Mouse (Mus musculus): ENCODE results near the gene Traf5. TPM values are rescaled to one million over a fixed set of nuclear protein-coding genes. Genes with fewer than 3 reads are reported as not detected.

Gene Traf5
- polyA plus RNA-seq, 1 experiment from 2014 or later = 25.2 TPM

- 79% methylated on average over 3 of the region's 3 CpGs for WGBS
- peak overlapping the region; percentile 14; the same call in 1 of the 2 replicates for H3K27ac ChIP-seq (ENCODE audit: low read length)
- H3K9me3 ChIP-seq (ENCODE audit: low read length) = no peaks in the 10 kb centered on the region
- no peak overlapping the region for H3K4me3 ChIP-seq (ENCODE audit: low read length)
- H3K9ac ChIP-seq (replicated peaks; ENCODE audit: low read length) = 0 out of 2 replicates have a peak overlapping the region, but pooled peaks have one; percentile 24
- H3K36me3 ChIP-seq (ENCODE audit: insufficient read depth, low read length) = no peaks in the 10 kb centered on the region
- no peak for ATAC-seq (ENCODE audit: low FRiP score, low TSS enrichment)
- no peak overlapping the region for H3K4me2 ChIP-seq (replicated peaks; ENCODE audit: low read depth, low read length)
- H3K27me3 ChIP-seq (ENCODE audit: insufficient read depth, low read length) = no peaks in the 10 kb centered on the region
- H3K4me1 ChIP-seq (ENCODE audit: insufficient read depth, low read length) = peaks cover 12% of the 10 kb centered on the region
Observed at GRCm38 (mm10) chr1:191963413-191963812, 128.9 kb downstream of the Traf5 start.

DNA sequence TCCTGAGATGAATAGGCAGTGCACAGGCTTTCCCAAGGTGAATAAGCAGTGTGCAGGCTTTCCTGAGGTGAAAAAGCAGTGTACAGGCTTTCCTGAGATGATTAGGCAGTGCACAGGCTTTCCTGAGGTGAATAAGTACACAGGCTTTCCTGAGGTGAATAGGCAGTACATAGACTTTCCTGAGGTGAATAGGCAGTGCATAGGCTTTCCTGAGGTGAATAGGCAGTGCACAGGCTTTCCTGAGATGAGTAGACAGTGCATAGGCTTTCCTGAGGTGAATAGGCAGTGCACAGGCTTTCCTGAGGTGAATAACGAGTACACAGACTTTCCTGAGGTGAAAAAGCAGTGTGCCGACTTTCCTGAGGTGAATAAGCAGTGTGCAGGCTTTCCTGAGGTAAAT is 131.4 kb downstream of the Traf5 start:
- H3K9me3 ChIP-seq (ENCODE audit: low read length) = no peaks in the 10 kb centered on the region
- H3K4me2 ChIP-seq (replicated peaks; ENCODE audit: low read depth, low read length) = no peak overlapping the region
- no peak overlapping the region for H3K27ac ChIP-seq (ENCODE audit: low read length)
- H3K36me3 ChIP-seq (ENCODE audit: insufficient read depth, low read length) = no peaks in the 10 kb centered on the region
- H3K9ac ChIP-seq (replicated peaks; ENCODE audit: low read length) = no peak overlapping the region
- H3K4me3 ChIP-seq (ENCODE audit: low read length) = no peak overlapping the region
- no peak for ATAC-seq (ENCODE audit: low FRiP score, low TSS enrichment)
- H3K27me3 ChIP-seq (ENCODE audit: insufficient read depth, low read length) = no peaks in the 10 kb centered on the region
- WGBS = 73% methylated on average over 2 of the region's 2 CpGs
- peaks cover 17% of the 10 kb centered on the region for H3K4me1 ChIP-seq (ENCODE audit: insufficient read depth, low read length)

- Histone ChIP-seq H3K27ac (ENCODE audit: low read length) (peak overlapping the region; percentile 58), H3K9ac (replicated peaks; ENCODE audit: low read length) (no peak overlapping the region), H3K9me3 (ENCODE audit: low read length) (no peaks in the 10 kb centered on the region), H3K27me3 (ENCODE audit: insufficient read depth, low read length) (no peaks in the 10 kb centered on the region), H3K4me1 (ENCODE audit: insufficient read depth, low read length) (peaks cover 5% of the 10 kb centered on the region), H3K4me3 (ENCODE audit: low read length) (no peak overlapping the region), H3K4me2 (replicated peaks; ENCODE audit: low read depth, low read length) (no peak overlapping the region), H3K36me3 (ENCODE audit: insufficient read depth, low read length) (no peaks in the 10 kb centered on the region)
- WGBS = 59% methylated on average over 3 of the region's 3 CpGs
- no peak for ATAC-seq (ENCODE audit: low FRiP score, low TSS enrichment)
Observed at GRCm38 (mm10) chr1:191957321-191957720, 135.0 kb downstream of the Traf5 start.

DNA sequence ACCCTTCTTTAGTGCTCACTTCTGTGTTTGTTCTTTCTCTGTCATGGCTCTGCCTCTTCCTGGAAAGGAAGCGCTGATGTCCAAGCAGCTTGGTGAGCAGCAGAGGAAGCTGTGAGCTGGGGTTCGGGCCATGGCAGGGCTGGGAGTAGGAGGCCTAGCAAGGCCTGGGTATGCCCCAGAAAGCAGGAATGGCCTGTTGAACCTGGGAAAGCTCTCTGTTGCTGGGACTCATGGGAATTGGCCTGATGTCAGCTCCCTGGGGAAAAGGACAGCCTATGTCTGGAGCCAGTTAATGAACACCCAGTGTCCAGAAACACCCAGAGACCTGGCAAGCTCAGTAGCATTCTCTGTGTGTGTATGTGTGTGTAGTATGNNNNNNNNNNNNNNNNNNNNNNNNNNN is 135.5 kb downstream of the Traf5 start:
- H3K4me3 ChIP-seq (ENCODE audit: low read length) = no peak overlapping the region
- H3K9ac ChIP-seq (replicated peaks; ENCODE audit: low read length) = 0 out of 2 replicates have a peak overlapping the region, but pooled peaks have one; percentile 35
- H3K4me2 ChIP-seq (replicated peaks; ENCODE audit: low read depth, low read length) = 0 out of 2 replicates have a peak overlapping the region, but pooled peaks have one; percentile 19
- WGBS = 80% methylated on average over 2 of the region's 2 CpGs
- H3K27me3 ChIP-seq (ENCODE audit: insufficient read depth, low read length) = no peaks in the 10 kb centered on the region
- H3K9me3 ChIP-seq (ENCODE audit: low read length) = no peaks in the 10 kb centered on the region
- ATAC-seq (ENCODE audit: low FRiP score, low TSS enrichment) = peak; percentile 76
- no peaks in the 10 kb centered on the region for H3K36me3 ChIP-seq (ENCODE audit: insufficient read depth, low read length)
- H3K27ac ChIP-seq (ENCODE audit: low read length) = peak overlapping the region; percentile 83
- peaks cover 5% of the 10 kb centered on the region for H3K4me1 ChIP-seq (ENCODE audit: insufficient read depth, low read length)

DNA sequence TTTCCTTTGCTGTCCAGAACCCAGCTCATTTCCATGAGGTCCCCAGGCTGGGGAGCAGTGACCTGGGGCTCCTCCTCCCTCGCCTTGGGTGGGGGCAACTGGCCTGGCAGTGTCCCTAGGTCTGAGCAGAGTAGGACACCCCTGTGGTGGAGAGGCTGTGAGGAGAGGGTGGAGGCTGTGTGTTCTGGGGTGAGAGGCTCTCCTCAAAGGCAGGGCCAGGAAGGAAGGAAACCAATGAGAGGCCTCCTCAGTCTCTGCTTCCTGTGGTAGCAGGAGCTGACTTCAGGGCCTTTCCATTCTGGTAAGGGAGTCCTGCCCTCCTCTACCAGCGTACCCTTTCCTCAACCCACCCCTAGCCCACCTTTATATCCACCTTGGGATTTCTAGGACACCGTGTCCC is 136.1 kb downstream of the Traf5 start:
- peak; percentile 72; the same call in 1 of the 2 replicates for ATAC-seq (ENCODE audit: low FRiP score, low TSS enrichment)
- 0 out of 2 replicates have a peak overlapping the region, but pooled peaks have one; percentile 19 for H3K4me2 ChIP-seq (replicated peaks; ENCODE audit: low read depth, low read length)

DNA sequence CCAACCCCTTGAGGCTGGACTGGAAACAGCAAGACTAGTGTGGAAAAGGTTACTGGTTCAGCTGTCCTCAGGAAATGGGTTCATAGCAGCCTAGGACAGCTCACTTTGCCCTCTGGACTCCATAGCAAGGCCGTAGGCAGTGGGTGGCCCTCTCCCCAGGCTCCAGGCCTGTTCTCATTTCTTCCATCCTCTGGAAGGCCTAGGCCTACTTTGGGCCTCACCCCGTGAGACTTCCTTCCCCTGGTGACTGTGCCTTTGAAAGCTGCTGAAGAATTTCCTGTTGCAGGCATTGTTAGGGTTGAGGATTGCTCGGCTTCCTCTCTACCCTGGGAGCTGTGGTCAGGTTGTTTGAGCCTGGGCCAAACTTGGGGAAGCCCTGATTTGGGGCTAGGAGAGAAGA is 137.3 kb downstream of the Traf5 start:
- Histone ChIP-seq H3K9me3 (ENCODE audit: low read length) (no peaks in the 10 kb centered on the region), H3K4me3 (ENCODE audit: low read length) (no peak overlapping the region), H3K9ac (replicated peaks; ENCODE audit: low read length) (no peak overlapping the region), H3K36me3 (ENCODE audit: insufficient read depth, low read length) (no peaks in the 10 kb centered on the region), H3K27me3 (ENCODE audit: insufficient read depth, low read length) (no peaks in the 10 kb centered on the region), H3K4me1 (ENCODE audit: insufficient read depth, low read length) (peaks cover 5% of the 10 kb centered on the region), H3K27ac (ENCODE audit: low read length) (peak overlapping the region; percentile 83), H3K4me2 (replicated peaks; ENCODE audit: low read depth, low read length) (no peak overlapping the region)
- peak; percentile 32; the same call in 1 of the 2 replicates for ATAC-seq (ENCODE audit: low FRiP score, low TSS enrichment)
- 45% methylated on average over 3 of the region's 3 CpGs for WGBS

More for the DNA sequence above, 136.1 kb downstream of the Traf5 start:
- no peaks in the 10 kb centered on the region for H3K9me3 ChIP-seq (ENCODE audit: low read length)
- WGBS = 69% methylated on average over 3 of the region's 3 CpGs
- H3K9ac ChIP-seq (replicated peaks; ENCODE audit: low read length) = 0 out of 2 replicates have a peak overlapping the region, but pooled peaks have one; percentile 17
- H3K4me3 ChIP-seq (ENCODE audit: low read length) = no peak overlapping the region
- no peaks in the 10 kb centered on the region for H3K36me3 ChIP-seq (ENCODE audit: insufficient read depth, low read length)
- H3K27me3 ChIP-seq (ENCODE audit: insufficient read depth, low read length) = no peaks in the 10 kb centered on the region
- H3K27ac ChIP-seq (ENCODE audit: low read length) = peak overlapping the region; percentile 83
- H3K4me1 ChIP-seq (ENCODE audit: insufficient read depth, low read length) = peaks cover 5% of the 10 kb centered on the region

DNA sequence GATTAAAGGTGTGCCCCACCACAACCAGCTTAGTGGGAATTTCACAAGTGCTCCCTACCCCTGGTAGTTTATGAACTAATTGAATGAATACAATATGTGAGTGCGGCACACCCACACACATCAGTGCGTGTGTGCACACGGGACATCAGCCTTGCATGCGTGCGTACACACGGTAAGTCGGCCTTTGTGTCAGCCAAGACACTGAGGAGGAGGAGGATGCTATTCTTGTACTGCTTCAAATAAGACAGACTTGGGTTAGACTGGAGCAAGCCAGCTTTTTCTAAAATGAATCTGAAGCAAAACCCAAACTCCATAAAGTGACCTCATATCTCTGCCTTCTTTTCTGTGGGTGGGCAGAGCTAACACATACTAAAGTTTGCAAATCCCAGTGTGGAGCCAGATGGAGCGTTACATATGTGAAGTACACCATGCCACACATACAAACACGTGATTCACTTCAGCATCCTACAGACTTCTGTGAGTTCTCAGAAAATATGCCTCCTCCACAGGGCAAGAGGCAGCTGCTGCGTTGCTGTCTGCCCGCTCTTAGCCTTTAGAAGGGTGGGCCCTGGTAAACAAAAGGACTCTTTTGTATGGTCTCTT is 139.5 kb downstream of the Traf5 start:
- Histone ChIP-seq H3K36me3 (ENCODE audit: insufficient read depth, low read length) (no peaks in the 10 kb centered on the region), H3K4me3 (ENCODE audit: low read length) (no peak overlapping the region), H3K4me2 (replicated peaks; ENCODE audit: low read depth, low read length) (no peak overlapping the region), H3K27me3 (ENCODE audit: insufficient read depth, low read length) (no peaks in the 10 kb centered on the region), H3K9me3 (ENCODE audit: low read length) (no peaks in the 10 kb centered on the region), H3K9ac (replicated peaks; ENCODE audit: low read length) (no peak overlapping the region), H3K27ac (ENCODE audit: low read length) (no peak overlapping the region), H3K4me1 (ENCODE audit: insufficient read depth, low read length) (peaks cover 5% of the 10 kb centered on the region)
- 90% methylated on average over 11 of the region's 11 CpGs for WGBS
- no peak for ATAC-seq (ENCODE audit: low FRiP score, low TSS enrichment)

DNA sequence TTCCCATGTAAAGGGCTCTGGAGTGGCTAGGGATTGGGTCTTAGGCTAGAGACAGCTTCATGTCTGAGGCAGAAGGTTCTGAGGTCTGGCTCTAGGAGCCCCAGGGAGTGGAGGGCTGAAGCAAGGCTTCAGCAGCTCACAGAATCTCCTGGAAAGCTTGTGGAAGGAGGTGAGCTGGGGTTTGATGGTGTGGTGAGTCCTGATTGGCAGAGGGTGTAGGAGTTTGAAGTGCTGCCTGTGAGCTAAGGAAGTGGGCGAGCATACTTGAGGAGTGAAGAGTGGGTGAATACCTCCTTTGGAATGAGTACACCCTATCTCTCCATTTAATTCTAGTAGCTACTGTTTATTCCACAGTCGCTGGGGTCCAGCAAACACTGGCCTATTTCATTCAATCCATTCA is 141.7 kb downstream of the Traf5 start:
- Histone ChIP-seq H3K27ac (ENCODE audit: low read length) (no peak overlapping the region), H3K4me3 (ENCODE audit: low read length) (no peak overlapping the region), H3K27me3 (ENCODE audit: insufficient read depth, low read length) (no peaks in the 10 kb centered on the region), H3K4me2 (replicated peaks; ENCODE audit: low read depth, low read length) (no peak overlapping the region), H3K9ac (replicated peaks; ENCODE audit: low read length) (no peak overlapping the region), H3K36me3 (ENCODE audit: insufficient read depth, low read length) (no peaks in the 10 kb centered on the region), H3K4me1 (ENCODE audit: insufficient read depth, low read length) (no peaks in the 10 kb centered on the region), H3K9me3 (ENCODE audit: low read length) (no peaks in the 10 kb centered on the region)
- no peak for ATAC-seq (ENCODE audit: low FRiP score, low TSS enrichment)
- WGBS = 60% methylated on average over 2 of the region's 2 CpGs

- H3K9ac ChIP-seq (replicated peaks; ENCODE audit: low read length) = no peak overlapping the region
- no peaks in the 10 kb centered on the region for H3K36me3 ChIP-seq (ENCODE audit: insufficient read depth, low read length)
- no peak overlapping the region for H3K4me2 ChIP-seq (replicated peaks; ENCODE audit: low read depth, low read length)
- WGBS = 79% methylated on average over 8 of the region's 8 CpGs
- no peaks in the 10 kb centered on the region for H3K9me3 ChIP-seq (ENCODE audit: low read length)
- H3K27ac ChIP-seq (ENCODE audit: low read length) = no peak overlapping the region
- H3K27me3 ChIP-seq (ENCODE audit: insufficient read depth, low read length) = no peaks in the 10 kb centered on the region
- H3K4me1 ChIP-seq (ENCODE audit: insufficient read depth, low read length) = no peaks in the 10 kb centered on the region
- ATAC-seq (ENCODE audit: low FRiP score, low TSS enrichment) = no peak
- H3K4me3 ChIP-seq (ENCODE audit: low read length) = no peak overlapping the region
Observed at GRCm38 (mm10) chr1:191948600-191948999, 143.8 kb downstream of the Traf5 start.

- Histone ChIP-seq H3K4me1 (ENCODE audit: insufficient read depth, low read length) (no peaks in the 10 kb centered on the region), H3K9ac (replicated peaks; ENCODE audit: low read length) (no peak overlapping the region), H3K36me3 (ENCODE audit: insufficient read depth, low read length) (no peaks in the 10 kb centered on the region), H3K9me3 (ENCODE audit: low read length) (no peaks in the 10 kb centered on the region), H3K4me3 (ENCODE audit: low read length) (no peak overlapping the region), H3K27ac (ENCODE audit: low read length) (no peak overlapping the region), H3K27me3 (ENCODE audit: insufficient read depth, low read length) (no peaks in the 10 kb centered on the region), H3K4me2 (replicated peaks; ENCODE audit: low read depth, low read length) (no peak overlapping the region)
- no peak for ATAC-seq (ENCODE audit: low FRiP score, low TSS enrichment)
- WGBS = 56% methylated on average over 8 of the region's 8 CpGs
Observed at GRCm38 (mm10) chr1:191947796-191948195, 144.6 kb downstream of the Traf5 start.

Measured in kidney, embryonic 16.5 days (tissue).